Mouse (Mus musculus): ENCODE results near the gene Ccdc169.

Ccdc169 gene

GRCm38 (mm10) chr3:55137039-55137438, at the start of gene Ccdc169:
TSS of gene Ccdc169 (plus strand) at chr3:55137339.
- DNase-seq (ENCODE audit: low spot score in 2 of 2), result no peak

- DNase-seq (ENCODE audit: low spot score in 2 of 2), result no peak
Observed at GRCm38 (mm10) chr3:55087360-55087759, 49.8 kb upstream of the Ccdc169 start.

- DNase-seq (ENCODE audit: low spot score in 2 of 2), result no peak
Observed at GRCm38 (mm10) chr3:55088359-55088758, 48.8 kb upstream of the Ccdc169 start.

- no peak for DNase-seq (ENCODE audit: low spot score in 2 of 2)
Observed at GRCm38 (mm10) chr3:55088843-55089242, 48.3 kb upstream of the Ccdc169 start.

- DNase-seq (ENCODE audit: low spot score in 2 of 2), result no peak
Observed at GRCm38 (mm10) chr3:55089291-55089690, 47.8 kb upstream of the Ccdc169 start.

GRCm38 (mm10) chr3:55093161-55093560, 44.0 kb upstream of the Ccdc169 start:
- DNase-seq (ENCODE audit: low spot score in 2 of 2), result no peak

GRCm38 (mm10) chr3:55095968-55096654, 41.0 kb upstream of the Ccdc169 start:
- DNase-seq (ENCODE audit: low spot score in 2 of 2), result no peak

GRCm38 (mm10) chr3:55096655-55097005, 40.5 kb upstream of the Ccdc169 start:
- DNase-seq (ENCODE audit: low spot score in 2 of 2), result no peak

- DNase-seq (ENCODE audit: low spot score in 2 of 2), result no peak
Observed at GRCm38 (mm10) chr3:55097186-55097585, 40.0 kb upstream of the Ccdc169 start.

- no peak for DNase-seq (ENCODE audit: low spot score in 2 of 2)
Observed at GRCm38 (mm10) chr3:55098014-55098413, 39.1 kb upstream of the Ccdc169 start.

- DNase-seq (ENCODE audit: low spot score in 2 of 2), result no peak
Observed at GRCm38 (mm10) chr3:55098990-55099389, 38.1 kb upstream of the Ccdc169 start.

- no peak for DNase-seq (ENCODE audit: low spot score in 2 of 2)
Observed at GRCm38 (mm10) chr3:55101092-55101491, 36.0 kb upstream of the Ccdc169 start.

GRCm38 (mm10) chr3:55105372-55106023, 31.6 kb upstream of the Ccdc169 start:
- no peak for DNase-seq (ENCODE audit: low spot score in 2 of 2)

- DNase-seq (ENCODE audit: low spot score in 2 of 2), result no peak
Observed at GRCm38 (mm10) chr3:55106051-55106450, 31.1 kb upstream of the Ccdc169 start.

GRCm38 (mm10) chr3:55109097-55109496, 28.0 kb upstream of the Ccdc169 start:
- no peak for DNase-seq (ENCODE audit: low spot score in 2 of 2)

GRCm38 (mm10) chr3:55111935-55112709, 25.0 kb upstream of the Ccdc169 start, which contains the start of gene Spg20:
TSS of gene Spg20 (plus strand) at chr3:55112108.
- DNase-seq (ENCODE audit: low spot score in 2 of 2), result peak; percentile 91 to 92

- DNase-seq (ENCODE audit: low spot score in 2 of 2), result no peak
Observed at GRCm38 (mm10) chr3:55112710-55113415, 24.3 kb upstream of the Ccdc169 start.

GRCm38 (mm10) chr3:55114313-55115065, 22.6 kb upstream of the Ccdc169 start:
- DNase-seq (ENCODE audit: low spot score in 2 of 2), result no peak

GRCm38 (mm10) chr3:55115071-55115470, 22.1 kb upstream of the Ccdc169 start:
- no peak for DNase-seq (ENCODE audit: low spot score in 2 of 2)

- DNase-seq (ENCODE audit: low spot score in 2 of 2), result no peak
Observed at GRCm38 (mm10) chr3:55115989-55116388, 21.1 kb upstream of the Ccdc169 start.

GRCm38 (mm10) chr3:55119275-55119898, 17.8 kb upstream of the Ccdc169 start:
- DNase-seq (ENCODE audit: low spot score in 2 of 2), result no peak

Data from natural killer cell, adult 2 months (primary cell).